Mouse (Mus musculus) limb, embryonic 12.5 days (tissue): ENCODE measurements at regions not wholly inside any gene's neighbourhood (a gene's known extent, or its start where the extent isn't known, plus 50 kb on each side); places are given as distances from the start of the nearest gene placed in this dataset.

Source experiments
- ATAC-seq: fragments of 200-750 bp; cut with Nextera tagmentation; 2 replicates; pipeline ENCODE4 v1.8.0; 2017; ENCODE audit warnings: low read depth, moderate TSS enrichment; ENCODE audit not compliant: insufficient number of reproducible peaks, insufficient read depth, low FRiP score, low TSS enrichment
- H3K27ac ChIP-seq: fragments of 300-500 bp; sonication (generic); 2 replicates; pipeline ENCODE4 v1.5.1; 2016; ENCODE audit warnings: mild to moderate bottlenecking, moderate library complexity
- H3K27me3 ChIP-seq: fragments of 300-500 bp; sonication (generic); 2 replicates; pipeline ENCODE4 v1.6.1; 2016; ENCODE audit warnings: mild to moderate bottlenecking, moderate library complexity
- H3K36me3 ChIP-seq: fragments of 300-500 bp; sonication (generic); 2 replicates; pipeline ENCODE4 v1.6.1; 2016; ENCODE audit warnings: mild to moderate bottlenecking, moderate library complexity
- H3K4me1 ChIP-seq: fragments of 300-500 bp; sonication (generic); replicated peaks from 2 replicates; pipeline ENCODE4 v1.6.1; 2016
- H3K4me2 ChIP-seq: fragments of 300-500 bp; sonication (generic); 2 replicates; pipeline ENCODE4 v1.6.1; 2016; ENCODE audit warnings: mild to moderate bottlenecking, moderate library complexity
- H3K4me3 ChIP-seq: fragments of 300-500 bp; sonication (generic); replicated peaks from 2 replicates; pipeline ENCODE4 v1.5.1; 2016; ENCODE audit warnings: mild to moderate bottlenecking
- H3K9ac ChIP-seq: fragments of 300-500 bp; sonication (generic); replicated peaks from 2 replicates; pipeline ENCODE4 v1.6.1; 2016; ENCODE audit warnings: mild to moderate bottlenecking, moderate library complexity
- H3K9me3 ChIP-seq: fragments of 300-500 bp; sonication (generic); 2 replicates; pipeline ENCODE4 v1.6.1; 2016; ENCODE audit warnings: mild to moderate bottlenecking, moderate library complexity
- WGBS: fragments of 180-500 bp; shearing (Covaris S2); methylation state at CpG from one replicate; pipeline ENCODE4 v1.1.7; 2016; 5-methylcytosine and 5-hydroxymethylcytosine counted together

GRCm38 (mm10) chr7:40751779-40752178 lies 146.3 kb upstream of the Vstm2b start:
- WGBS = 60% methylated on average over 2 of the region's 2 CpGs
- H3K9ac ChIP-seq = no peak overlapping the region
- H3K27me3 ChIP-seq = no peaks in the 10 kb centered on the region
- no peaks in the 10 kb centered on the region for H3K4me1 ChIP-seq
- no peaks in the 10 kb centered on the region for H3K9me3 ChIP-seq
- H3K4me3 ChIP-seq = no peak overlapping the region
- no peak for ATAC-seq
- H3K36me3 ChIP-seq = no peaks in the 10 kb centered on the region
- H3K4me2 ChIP-seq = no peak overlapping the region
- H3K27ac ChIP-seq = no peak overlapping the region

- H3K4me2 ChIP-seq = no peak overlapping the region
- ATAC-seq = no peak
- no peak overlapping the region for H3K4me3 ChIP-seq
- WGBS = 66% methylated on average over 3 of the region's 3 CpGs
- no peaks in the 10 kb centered on the region for H3K9me3 ChIP-seq
- no peak overlapping the region for H3K9ac ChIP-seq
- no peaks in the 10 kb centered on the region for H3K27me3 ChIP-seq
- H3K27ac ChIP-seq = no peak overlapping the region
- no peaks in the 10 kb centered on the region for H3K4me1 ChIP-seq
- H3K36me3 ChIP-seq = no peaks in the 10 kb centered on the region
Observed at GRCm38 (mm10) chr7:40752195-40752594, 145.9 kb upstream of the Vstm2b start.

- no peaks in the 10 kb centered on the region for H3K27me3 ChIP-seq
- H3K36me3 ChIP-seq = no peaks in the 10 kb centered on the region
- H3K4me3 ChIP-seq = no peak overlapping the region
- H3K4me2 ChIP-seq = no peak overlapping the region
- H3K4me1 ChIP-seq = no peaks in the 10 kb centered on the region
- 60% methylated on average over 1 of the region's 1 CpGs for WGBS
- no peak for ATAC-seq
- H3K9ac ChIP-seq = no peak overlapping the region
- no peak overlapping the region for H3K27ac ChIP-seq
- H3K9me3 ChIP-seq = no peaks in the 10 kb centered on the region
Observed at GRCm38 (mm10) chr7:40753490-40753889, 144.6 kb upstream of the Vstm2b start.

GRCm38 (mm10) chr7:40762520-40762919 lies 135.6 kb upstream of the Vstm2b start:
- Histone ChIP-seq H3K4me2 (no peak overlapping the region), H3K4me3 (no peak overlapping the region), H3K4me1 (no peaks in the 10 kb centered on the region), H3K9me3 (no peaks in the 10 kb centered on the region), H3K36me3 (no peaks in the 10 kb centered on the region), H3K27ac (no peak overlapping the region), H3K27me3 (no peaks in the 10 kb centered on the region), H3K9ac (no peak overlapping the region)
- no peak for ATAC-seq
- WGBS = 21% methylated on average over 5 of the region's 5 CpGs

- no peak overlapping the region for H3K4me3 ChIP-seq
- H3K27ac ChIP-seq = no peak overlapping the region
- H3K9ac ChIP-seq = no peak overlapping the region
- no peaks in the 10 kb centered on the region for H3K9me3 ChIP-seq
- 42% methylated on average over 3 of the region's 3 CpGs for WGBS
- no peaks in the 10 kb centered on the region for H3K36me3 ChIP-seq
- no peak for ATAC-seq
- H3K4me2 ChIP-seq = no peak overlapping the region
- no peaks in the 10 kb centered on the region for H3K27me3 ChIP-seq
- H3K4me1 ChIP-seq = no peaks in the 10 kb centered on the region
Observed at GRCm38 (mm10) chr7:40766142-40766541, 132.0 kb upstream of the Vstm2b start.

- no peak overlapping the region for H3K9ac ChIP-seq
- H3K27me3 ChIP-seq = no peaks in the 10 kb centered on the region
- H3K36me3 ChIP-seq = no peaks in the 10 kb centered on the region
- 14% methylated on average over 4 of the region's 4 CpGs for WGBS
- H3K4me3 ChIP-seq = no peak overlapping the region
- 0 out of 2 replicates have a peak, but pooled peaks cover 4% of the 10 kb centered on the region for H3K4me1 ChIP-seq
- no peak overlapping the region for H3K27ac ChIP-seq
- no peaks in the 10 kb centered on the region for H3K9me3 ChIP-seq
- H3K4me2 ChIP-seq = no peak overlapping the region
- no peak for ATAC-seq
Observed at GRCm38 (mm10) chr7:40776220-40776619, 121.9 kb upstream of the Vstm2b start.

GRCm38 (mm10) chr7:40784906-40785305 lies 113.2 kb upstream of the Vstm2b start:
- H3K9ac ChIP-seq = no peak overlapping the region
- H3K4me1 ChIP-seq = no peaks in the 10 kb centered on the region
- no peaks in the 10 kb centered on the region for H3K36me3 ChIP-seq
- H3K4me3 ChIP-seq = no peak overlapping the region
- ATAC-seq = no peak
- 0 out of 2 replicates have a peak, but pooled peaks cover 3% of the 10 kb centered on the region for H3K9me3 ChIP-seq
- no peak overlapping the region for H3K4me2 ChIP-seq
- 85% methylated on average over 1 of the region's 1 CpGs for WGBS
- no peaks in the 10 kb centered on the region for H3K27me3 ChIP-seq
- no peak overlapping the region for H3K27ac ChIP-seq

- 75% methylated on average over 2 of the region's 2 CpGs for WGBS
- Histone ChIP-seq H3K9me3 (0 out of 2 replicates have a peak, but pooled peaks cover 3% of the 10 kb centered on the region), H3K9ac (no peak overlapping the region), H3K4me3 (no peak overlapping the region), H3K27ac (no peak overlapping the region), H3K4me1 (no peaks in the 10 kb centered on the region), H3K4me2 (no peak overlapping the region), H3K36me3 (no peaks in the 10 kb centered on the region), H3K27me3 (no peaks in the 10 kb centered on the region)
- ATAC-seq = no peak
Observed at GRCm38 (mm10) chr7:40786758-40787157, 111.4 kb upstream of the Vstm2b start.

GRCm38 (mm10) chr7:40788486-40788885 lies 109.6 kb upstream of the Vstm2b start:
- Histone ChIP-seq H3K27me3 (no peaks in the 10 kb centered on the region), H3K9me3 (0 out of 2 replicates have a peak, but pooled peaks cover 3% of the 10 kb centered on the region), H3K27ac (no peak overlapping the region), H3K4me1 (no peaks in the 10 kb centered on the region), H3K4me2 (no peak overlapping the region), H3K9ac (no peak overlapping the region), H3K36me3 (no peaks in the 10 kb centered on the region), H3K4me3 (no peak overlapping the region)
- no peak for ATAC-seq
- WGBS = 80% methylated on average over 2 of the region's 2 CpGs

GRCm38 (mm10) chr7:40794458-40795207 lies 103.5 kb upstream of the Vstm2b start:
- H3K4me3 ChIP-seq = no peak overlapping the region
- H3K4me2 ChIP-seq = no peak overlapping the region
- no peaks in the 10 kb centered on the region for H3K27me3 ChIP-seq
- H3K27ac ChIP-seq = no peak overlapping the region
- no peak for ATAC-seq
- WGBS = 81% methylated on average over 11 of the region's 11 CpGs
- no peaks in the 10 kb centered on the region for H3K9me3 ChIP-seq
- H3K36me3 ChIP-seq = no peaks in the 10 kb centered on the region
- no peaks in the 10 kb centered on the region for H3K4me1 ChIP-seq
- H3K9ac ChIP-seq = no peak overlapping the region

- Histone ChIP-seq H3K27ac (no peak overlapping the region), H3K9ac (no peak overlapping the region), H3K4me1 (no peaks in the 10 kb centered on the region), H3K4me3 (no peak overlapping the region), H3K9me3 (no peaks in the 10 kb centered on the region), H3K27me3 (no peaks in the 10 kb centered on the region), H3K4me2 (no peak overlapping the region), H3K36me3 (no peaks in the 10 kb centered on the region)
- 82% methylated on average over 7 of the region's 7 CpGs for WGBS
- no peak for ATAC-seq
Observed at GRCm38 (mm10) chr7:40799794-40800193, 98.3 kb upstream of the Vstm2b start.

- Histone ChIP-seq H3K9ac (no peak overlapping the region), H3K9me3 (no peaks in the 10 kb centered on the region), H3K4me3 (no peak overlapping the region), H3K27ac (no peak overlapping the region), H3K36me3 (no peaks in the 10 kb centered on the region), H3K27me3 (no peaks in the 10 kb centered on the region), H3K4me1 (no peaks in the 10 kb centered on the region), H3K4me2 (no peak overlapping the region)
- ATAC-seq = no peak
- 55% methylated on average over 2 of the region's 2 CpGs for WGBS
Observed at GRCm38 (mm10) chr7:40801291-40801690, 96.8 kb upstream of the Vstm2b start.
